Mouse (Mus musculus) right cerebral cortex, adult 2 months (tissue): Measurements from ENCODE around the gene Itpk1.

Experiments
- DNase-seq, 2 experiments: peaks; one replicate each; pipeline ENCODE4 v3.0.0; 2021 to 2022; ENCODE audit warnings: low spot score in 2 of 2

The Itpk1 gene

DNA sequence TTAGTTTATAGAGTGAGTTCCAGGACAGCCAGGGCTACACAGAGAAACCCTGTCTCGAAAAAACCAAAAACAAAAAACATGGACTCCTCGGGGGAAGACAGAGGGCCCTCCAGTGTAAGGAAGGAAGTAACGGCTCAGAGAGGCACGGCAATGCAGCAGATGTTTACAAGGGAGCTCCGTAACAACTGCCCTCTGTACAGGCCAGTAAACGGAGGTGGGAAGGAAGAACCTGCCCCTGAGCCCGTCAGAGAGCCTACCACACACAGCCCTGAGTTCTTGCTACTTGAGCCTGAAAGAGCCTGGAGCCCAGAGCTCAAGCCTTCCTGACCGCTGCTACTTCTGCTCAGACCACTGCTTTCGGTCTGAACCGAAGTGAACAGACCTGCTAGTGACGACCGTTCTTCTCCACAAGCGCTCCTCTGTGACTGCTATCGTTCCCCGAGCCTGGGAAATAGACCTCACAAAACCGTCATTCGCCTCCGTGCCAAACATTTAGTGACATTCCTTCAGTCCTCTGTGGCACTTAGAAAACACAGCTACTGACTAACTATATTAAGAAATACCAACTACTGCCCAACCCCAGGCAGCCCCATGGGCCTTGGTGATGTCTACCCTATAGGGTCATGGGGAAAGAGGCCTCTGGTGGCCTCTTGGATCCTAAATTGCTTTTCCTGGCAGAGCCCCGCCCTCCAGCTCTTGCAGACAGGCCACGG, 8.6 kb upstream of the Itpk1 start:
- DNase-seq: no peak

DNA sequence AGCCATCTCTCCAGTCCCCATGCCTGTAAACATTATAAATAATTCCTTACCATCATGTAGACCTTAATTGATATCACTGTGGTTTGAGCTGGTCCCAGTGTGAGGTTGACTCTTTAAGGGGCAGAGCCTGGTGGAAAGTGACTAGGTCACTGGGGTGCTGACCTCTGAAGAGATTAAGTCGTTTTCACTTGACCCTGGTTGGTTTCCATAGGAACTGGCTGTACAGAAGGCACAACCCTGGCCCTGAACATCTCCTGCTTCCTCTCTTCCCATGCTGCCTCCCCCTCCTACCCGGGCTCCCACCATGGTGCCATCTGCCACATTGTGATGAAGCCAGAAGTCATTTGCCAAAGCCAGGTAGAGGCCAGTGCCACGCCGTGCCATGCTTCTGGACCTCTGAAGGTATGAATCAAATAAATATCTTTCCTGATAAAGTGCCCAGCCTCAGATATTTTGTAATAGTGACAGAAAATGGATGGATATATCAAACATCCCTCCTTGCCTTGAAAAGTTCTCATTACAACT, 6.2 kb upstream of the Itpk1 start:
- no peak for DNase-seq

DNA sequence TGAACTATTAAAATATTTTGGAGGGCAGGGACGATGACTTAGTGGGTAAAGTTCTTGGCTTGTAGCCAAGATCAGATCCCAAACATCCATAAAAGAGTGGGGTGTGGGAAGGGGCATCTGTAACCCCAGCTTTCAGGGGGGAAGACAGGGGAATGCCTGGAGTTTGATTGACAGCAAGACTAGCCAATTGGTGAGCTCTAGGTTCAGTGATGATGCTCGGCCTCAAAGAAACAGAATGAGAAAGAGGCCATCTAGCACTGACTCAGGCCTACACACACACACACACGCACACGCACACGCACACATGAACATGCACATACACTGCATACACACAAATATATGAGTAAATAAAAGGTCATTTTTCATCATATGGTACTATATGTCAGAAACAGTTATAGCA, 5.2 kb upstream of the Itpk1 start:
- no peak for DNase-seq

DNA sequence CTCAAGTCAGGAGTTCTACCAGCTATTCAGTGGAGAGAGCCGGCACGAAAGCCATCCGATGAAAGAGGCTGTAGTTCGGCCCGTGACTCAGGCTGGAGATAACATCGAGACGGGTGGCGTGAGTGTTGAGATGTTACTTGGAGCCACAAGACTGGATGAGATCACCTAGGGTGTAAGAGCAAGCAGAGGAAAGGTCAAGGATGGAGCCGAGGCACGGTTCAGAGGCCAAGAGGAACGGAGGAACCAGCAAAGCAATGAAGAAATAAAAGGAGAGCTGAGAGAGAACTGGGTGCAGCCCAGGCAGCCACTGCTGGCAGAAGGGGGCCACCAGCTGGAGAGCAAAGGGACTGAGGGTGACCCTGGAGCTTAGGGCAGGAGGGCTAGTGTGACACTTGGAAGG, 3.5 kb upstream of the Itpk1 start:
- no peak for DNase-seq

DNA sequence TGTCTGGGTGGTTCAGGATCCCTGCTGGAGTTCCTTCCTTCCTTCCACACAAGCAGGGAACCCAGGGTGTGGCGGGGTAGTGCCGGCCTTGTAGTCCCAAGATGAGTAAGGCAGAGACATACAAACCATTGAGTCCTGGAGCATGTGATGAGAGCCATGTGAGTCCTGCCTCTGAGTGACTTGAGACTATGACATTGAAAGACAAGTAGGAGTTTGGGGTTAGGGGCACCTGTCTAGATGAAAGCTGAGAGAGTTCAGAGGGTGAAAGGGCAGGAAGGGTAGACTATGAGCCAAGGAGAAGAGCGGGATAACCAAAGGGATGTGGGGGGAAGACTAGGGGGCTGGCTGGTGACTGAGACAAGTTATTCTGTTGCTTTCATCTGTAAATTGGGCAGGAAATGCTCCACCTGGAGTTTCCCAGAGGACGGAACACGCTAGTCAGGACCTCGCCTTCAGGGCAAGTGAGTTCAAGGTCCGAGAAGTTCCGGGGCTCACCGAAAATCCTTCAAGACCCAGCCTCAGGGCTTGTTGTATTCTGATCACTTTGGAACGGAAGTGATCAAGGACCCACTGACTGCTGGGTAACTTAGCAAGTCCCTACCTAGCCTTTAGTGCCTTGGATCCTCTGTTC, 2.2 kb upstream of the Itpk1 start:
- no peak for DNase-seq

DNA sequence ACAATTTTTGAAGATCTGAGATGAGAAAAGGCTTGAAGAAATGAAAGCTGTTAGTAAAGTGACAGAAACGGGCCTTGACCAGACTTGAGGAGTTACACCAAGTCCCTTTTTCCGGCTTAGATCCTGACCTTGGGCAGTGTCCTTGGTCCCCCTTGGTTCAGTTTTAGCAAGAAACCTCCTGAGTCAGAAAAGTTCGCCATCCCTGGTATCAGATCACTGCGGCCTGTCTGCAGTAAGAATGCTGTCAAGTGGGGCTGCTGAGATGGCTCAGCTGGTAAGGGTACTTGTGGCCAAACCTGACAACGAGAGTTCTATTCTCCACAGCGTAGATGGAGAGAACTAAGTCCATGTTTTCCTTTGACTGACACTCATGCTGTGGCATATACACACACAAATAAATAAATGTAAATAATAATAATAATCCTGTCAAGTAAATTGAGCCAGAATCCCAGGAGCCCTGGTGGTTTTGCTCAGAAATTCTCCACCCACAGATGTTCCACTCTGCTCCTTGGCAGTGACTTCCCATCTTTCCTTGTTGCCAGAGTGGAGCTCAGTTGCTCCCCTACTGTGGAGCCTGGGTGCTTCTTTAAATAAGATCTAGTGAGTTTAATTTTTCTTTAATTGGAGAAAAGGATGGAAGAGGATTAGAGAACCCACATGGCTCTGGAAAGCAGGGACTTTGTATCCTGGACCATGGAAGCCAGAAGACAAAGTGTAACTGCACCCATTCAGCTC, 1.3 kb upstream of the Itpk1 start:
- no peak for DNase-seq

DNA sequence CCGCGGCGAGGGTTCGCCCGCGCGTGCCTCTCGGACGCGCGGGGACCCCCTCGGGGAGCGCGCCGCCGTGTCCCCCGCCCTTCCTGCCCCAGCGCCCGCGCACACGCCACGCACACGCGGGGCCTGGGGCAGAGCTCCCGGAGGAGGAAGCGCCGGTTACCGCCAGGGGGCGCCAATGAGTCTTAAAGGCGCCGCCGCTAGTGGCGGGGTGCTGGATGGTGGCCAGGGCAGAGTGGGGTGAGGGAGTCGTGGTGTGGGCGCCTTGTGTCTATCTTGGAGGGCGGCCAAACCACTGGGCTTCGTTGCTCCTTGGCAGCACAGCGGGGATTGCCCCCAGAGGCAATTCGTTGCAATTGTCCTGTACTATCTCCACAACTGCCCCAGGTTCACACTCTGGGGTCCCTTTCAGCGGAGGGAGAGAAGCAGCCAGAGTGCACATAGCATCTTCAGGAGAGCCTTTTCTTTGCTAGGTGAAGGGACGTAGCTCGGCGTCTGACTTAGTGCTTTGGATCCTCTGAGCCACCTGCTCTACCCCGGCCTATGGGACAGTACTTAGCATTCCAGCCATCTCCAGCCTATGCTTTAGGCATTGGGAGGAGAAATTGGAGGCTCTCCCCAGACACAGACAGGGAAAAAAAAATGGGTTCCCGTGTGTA, 614 bp upstream of the Itpk1 start:
- peak; percentile 87 to 88 for DNase-seq

DNA sequence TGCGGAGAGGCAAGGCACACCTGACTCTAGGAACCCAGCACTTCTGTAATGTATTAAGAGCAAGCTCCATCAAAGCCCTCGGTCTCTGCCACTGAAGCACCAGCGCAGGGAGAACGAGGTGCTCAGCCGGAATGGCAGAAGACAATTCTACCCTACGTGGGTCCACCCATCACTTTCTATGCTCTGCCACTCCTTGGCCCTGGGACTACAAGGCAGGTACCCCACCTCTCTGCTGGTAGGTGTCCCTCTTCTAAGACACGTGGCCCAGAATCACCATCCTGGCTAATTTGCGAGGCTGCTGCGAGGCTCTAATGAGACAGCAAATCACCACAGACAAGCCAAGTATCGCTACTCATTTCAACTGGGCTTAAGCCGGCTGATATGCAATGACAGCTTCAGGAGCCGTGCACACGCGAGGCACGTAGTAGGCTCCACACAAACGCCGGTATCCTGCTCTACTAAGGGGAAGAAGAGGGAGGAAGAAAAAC, 765 bp downstream of the Itpk1 start:
- DNase-seq: peak in 1 of 2 experiments; percentile 47

DNA sequence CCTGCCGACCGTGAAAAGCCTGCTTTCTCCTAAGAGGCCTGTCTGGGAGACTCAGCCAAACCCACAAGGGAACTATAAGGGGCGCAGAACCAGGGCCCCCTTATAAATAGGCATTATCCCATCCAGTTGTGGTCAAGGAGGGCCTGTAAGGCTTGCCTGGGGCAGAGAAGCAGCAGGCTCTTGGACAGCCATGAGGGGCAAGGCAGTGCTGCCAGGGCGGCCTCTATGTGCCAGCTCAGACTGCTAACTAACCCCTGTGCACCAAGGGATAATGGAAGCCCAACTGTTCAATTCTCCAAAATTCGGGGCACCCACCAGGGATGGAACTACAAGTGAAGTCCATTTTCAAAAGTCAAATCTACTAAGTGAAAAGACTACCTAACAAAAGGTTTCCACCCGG, 1.3 kb downstream of the Itpk1 start:
- no peak for DNase-seq

DNA sequence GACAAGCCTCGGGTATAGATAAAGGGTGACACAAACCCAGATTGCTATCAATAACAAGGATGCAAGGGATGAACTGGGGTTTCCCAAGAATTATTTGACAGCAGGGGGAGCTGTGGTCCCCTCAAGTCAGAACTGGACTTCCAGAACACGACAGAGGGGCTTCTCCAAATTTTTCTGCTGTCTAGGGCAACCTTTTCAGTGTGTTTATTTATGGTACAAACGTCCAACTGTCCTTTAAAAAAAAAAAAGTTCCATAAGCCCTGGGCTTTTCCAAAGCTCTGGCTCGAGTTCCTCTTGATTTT, 1.7 kb downstream of the Itpk1 start:
- DNase-seq: peak; percentile 59 to 60

DNA sequence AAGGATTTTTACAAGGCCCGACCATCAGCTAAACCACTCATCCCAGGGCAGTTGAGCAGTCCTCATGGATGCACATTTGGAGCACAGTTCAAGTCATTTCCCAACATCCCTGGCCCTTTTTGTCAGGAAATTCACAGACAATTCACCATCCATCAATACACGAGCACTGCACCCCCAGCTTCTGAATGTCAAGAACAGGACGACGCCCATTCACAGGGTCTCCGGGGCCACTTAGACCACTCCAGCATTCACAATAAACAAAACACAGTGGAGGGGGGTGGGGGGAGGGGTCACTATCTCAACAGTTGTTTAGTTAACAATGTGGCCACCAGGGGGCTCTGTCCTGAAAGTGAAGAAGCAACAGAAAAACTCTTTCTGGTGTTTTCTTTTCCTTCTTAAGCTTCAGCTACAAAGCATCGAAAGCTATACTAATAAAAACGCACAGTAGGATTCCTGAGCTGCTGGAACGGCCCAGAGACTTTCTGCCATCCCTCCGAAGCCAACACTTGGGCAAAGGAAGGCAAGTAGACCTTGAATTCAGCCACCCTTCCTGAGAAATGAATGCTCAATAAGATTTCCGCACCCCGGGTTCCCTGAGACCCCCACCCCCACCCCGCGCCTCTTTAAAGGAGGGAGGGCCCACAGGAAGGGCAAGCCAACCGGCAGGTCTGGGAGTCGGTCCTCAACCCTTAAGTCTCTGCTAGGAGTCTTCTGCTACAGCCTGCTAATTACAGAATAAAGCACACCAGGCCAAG, 2.2 kb downstream of the Itpk1 start:
- DNase-seq: peak; percentile 84 to 89

DNA sequence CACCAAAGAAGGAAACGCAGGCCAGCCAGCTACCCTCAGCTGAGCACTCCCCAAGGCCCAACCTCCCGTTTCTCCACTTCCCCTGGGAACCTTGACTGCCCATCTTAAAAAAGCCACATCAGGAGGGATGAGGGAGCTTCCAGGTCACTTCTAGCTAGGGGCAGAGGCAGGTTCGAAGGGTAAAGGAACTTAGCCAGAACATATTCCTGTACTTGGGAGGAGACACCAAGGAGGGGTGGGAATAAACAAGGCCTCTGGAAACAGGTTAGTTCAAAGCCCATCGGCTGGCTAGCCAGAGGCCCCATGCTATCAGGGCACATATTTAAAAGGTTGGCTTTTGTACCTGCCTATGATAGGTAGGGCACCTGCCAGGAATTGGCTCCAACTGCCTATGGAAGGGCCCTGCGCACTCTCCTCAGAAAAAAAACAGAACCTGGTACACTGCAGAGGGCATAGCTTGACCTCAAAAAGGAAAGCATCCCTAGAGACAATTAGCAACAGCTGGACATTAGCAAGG, 3.0 kb downstream of the Itpk1 start:
- DNase-seq: no peak

DNA sequence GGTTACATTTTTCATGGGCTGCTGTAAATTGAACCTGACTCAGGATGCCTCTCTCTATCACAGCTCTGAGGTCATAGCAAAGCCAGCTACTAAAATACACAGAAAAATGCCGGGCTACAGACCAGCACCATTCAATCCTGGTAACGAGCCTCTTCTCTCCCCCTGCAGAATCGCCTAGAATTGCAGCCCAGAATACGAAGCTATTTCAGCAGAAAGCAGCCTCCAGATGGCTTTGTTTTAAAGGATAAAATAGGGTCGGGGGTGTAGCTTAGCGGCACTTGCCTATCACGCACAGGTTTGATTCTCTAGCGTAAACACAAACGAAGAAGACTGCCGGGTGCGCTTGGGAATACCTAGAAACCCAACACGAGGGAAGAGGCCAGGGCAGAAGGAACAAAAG, 4.3 kb downstream of the Itpk1 start:
- DNase-seq: peak in 1 of 2 experiments; percentile 47

DNA sequence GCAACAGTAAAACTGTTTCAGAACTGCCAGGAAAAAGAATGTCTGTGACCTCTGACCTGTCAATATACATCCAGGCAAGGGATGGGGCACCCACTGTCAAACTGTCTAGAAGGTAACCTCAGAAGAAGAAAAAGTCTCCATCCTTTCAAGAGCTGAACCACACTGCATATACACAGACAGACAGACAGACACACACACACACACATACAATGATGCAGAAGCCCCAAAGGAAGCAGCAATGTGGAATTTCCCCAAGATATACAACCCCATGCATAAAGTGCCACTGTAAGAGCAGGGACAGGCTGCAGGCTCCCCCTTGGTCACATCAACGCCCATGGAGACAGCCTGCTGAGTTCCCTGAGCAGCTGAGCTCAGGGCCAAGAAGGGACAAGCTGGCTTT, 5.6 kb downstream of the Itpk1 start:
- DNase-seq: no peak

DNA sequence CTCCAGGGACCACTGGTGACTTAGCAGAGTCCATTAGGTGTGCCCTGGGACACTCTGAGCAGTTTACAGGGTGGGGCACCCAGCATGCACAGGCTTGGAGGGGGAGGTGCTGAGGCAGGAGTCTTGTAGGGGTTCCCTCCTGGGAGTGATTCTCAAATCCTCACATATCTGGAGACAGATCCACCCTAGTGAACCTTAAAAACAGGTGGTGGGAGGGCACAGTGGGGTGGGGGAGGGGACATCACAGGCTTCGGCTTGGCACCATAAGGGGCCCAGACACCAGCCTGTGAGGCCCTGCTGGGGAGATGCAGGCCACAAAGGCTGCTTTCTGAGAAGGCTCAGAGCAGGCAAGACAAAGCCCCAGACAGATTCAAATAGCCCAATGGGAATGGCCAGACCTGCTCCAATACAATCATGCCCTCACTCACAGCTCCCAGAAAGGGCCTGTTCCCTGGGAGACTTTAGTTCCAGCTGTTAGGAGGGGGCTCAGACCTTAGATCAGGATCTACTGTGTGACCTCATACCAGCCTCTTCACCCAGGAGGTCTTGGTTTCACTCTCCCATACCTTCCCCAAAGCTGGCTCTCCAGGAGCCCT, 6.5 kb downstream of the Itpk1 start:
- DNase-seq: no peak

DNA sequence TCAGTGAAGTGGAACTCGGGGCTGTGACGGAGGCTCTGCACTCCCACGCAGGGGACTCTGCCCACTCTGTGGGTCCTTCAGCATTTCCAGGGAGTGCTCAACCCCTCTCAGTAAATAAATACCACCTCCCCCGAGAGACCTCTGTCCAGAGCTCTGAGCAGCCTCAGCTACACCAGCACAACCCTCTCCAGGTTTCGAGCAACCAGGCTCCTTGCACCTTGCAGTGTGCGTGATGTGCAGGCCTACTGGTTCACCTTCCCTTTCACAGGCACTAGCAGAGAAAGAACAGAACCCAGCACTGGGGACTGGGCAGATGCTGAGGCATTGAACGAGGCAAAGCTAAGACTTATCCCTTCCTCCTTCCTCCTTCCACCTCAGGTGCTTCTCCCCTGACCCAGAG, 7.3 kb downstream of the Itpk1 start:
- DNase-seq: no peak

DNA sequence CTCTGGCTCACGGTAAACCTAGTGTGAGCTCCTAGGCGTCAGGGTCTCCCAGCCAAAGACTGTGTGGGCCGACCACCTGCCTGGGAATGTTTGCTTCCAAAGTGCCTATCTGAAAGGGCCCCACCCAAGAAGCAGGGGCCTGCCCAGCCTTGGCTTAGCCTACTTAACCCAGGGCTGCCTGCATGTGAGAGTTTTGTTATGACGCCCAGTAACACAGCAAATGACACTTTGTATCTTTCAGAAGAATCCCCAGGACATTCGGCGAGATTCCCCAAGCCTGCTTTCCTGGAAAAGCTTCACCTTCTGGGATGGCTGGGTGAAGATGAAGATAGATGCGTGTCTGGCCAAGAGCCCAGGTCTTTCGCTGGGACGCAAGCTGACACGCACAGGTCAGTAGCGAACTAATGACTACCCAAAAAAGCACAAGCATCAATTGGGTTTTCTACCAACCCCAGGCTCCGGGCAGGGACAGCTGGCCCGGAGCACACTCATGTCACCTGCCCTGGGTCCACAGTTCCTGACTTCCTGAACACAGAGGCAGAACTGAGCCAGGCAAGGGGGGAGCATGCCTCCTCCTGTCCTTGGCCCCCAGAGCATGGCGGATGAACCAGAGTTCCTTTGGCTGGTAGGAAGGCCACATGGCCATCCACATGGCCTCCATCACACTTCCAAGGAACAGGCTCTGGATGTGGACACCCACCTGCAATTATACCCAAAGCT, 7.9 kb downstream of the Itpk1 start:
- no peak for DNase-seq

DNA sequence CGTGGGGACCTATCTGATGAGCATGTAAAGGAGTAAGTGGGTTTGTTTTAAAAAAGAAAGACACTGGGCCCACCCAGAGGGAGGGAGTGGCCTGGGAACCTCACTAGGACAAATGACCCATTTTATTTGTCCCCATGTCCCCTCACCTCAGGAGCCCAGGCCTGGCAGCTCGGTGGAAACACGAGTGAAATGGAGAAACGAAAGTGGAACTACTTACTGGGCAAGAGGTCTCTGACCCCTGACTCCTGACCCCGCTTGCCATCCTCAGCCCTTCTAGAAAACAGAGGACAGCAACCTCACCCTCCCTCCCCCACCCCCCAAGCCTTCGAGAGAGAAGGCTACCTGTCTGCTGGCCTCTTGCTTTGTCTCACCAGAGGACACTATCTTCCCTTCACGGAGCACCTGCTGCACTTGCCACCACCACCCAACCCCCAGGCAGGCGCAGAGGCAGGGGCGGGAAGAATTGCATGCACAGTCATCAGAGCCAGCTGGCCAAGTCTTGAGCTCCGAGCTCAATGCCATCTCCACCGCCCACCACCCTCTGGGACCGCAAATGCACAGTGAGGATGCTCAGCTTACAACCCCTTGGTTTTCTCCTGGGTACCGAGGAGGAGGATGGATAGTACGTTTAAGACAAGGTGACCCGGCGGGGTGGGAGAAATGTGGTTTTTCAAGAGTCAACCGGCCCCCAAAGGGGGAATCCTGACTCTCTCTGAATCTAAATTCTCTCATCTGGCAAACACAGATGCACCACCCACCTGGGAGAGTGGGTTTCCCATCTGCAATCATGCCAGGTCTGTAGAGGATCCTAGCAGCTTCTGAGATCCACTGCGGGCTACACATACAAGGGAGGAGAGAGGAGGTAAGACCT, 9.1 kb downstream of the Itpk1 start:
- DNase-seq: peak; percentile 88

DNA sequence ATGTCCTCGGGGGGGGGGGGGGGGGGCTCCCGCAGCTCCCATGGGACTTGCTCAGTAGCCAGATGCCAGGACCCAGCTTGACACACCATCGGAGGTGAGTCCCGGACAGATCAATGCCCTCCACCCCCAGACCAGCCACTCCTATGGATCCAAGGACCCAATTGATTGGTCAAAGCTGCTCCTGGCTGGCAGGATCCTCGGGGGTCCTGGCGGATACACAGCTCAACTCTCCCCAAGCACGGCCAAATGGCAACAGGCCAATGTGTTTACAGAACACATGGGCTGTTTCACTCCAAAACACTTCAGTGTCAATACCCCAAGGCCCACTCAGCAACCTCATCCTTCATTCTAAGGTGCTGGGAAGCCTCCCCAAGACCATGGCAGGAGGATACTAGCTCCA, 13.0 kb downstream of the Itpk1 start:
- DNase-seq: no peak
